Mouse (Mus musculus) erythroblast, adult 5-6 weeks (primary cell): ENCODE data around the gene Tnks2. TPM values are rescaled to one million over a fixed set of nuclear protein-coding genes. Genes with fewer than 3 reads are reported as not detected.
"Not testable (repeated sequence)": the region's sequence is repeated elsewhere in the genome, so short reads cannot be mapped to it uniquely, and the experiment has no call there.

ENCODE experiments used
- ATAC-seq: replicated peaks from 2 replicates; pipeline ENCODE4 v1.8.0; 2016; ENCODE audit warnings: moderate number of reproducible peaks, mild to moderate bottlenecking, moderate TSS enrichment, inconsistent platforms; ENCODE audit not compliant: poor library complexity, low FRiP score, severe bottlenecking
- total RNA-seq, 2 experiments: library from RNA; stranded (forward) in 1 of 2; stranded (reverse) in 1 of 2; fragments of 150-400 nt in 1 of 2; fragments of 200-764, 138-1000 nt in 1 of 2; gene quantifications; 2 replicates each; pipeline versions ENCODE4 v1.2.3 to v1.2.4; 2015 to 2017; ENCODE audit warnings: low replicate concordance in 2 of 2

Tnks2 gene
- total RNA-seq, 2 experiments from 2014 or later: 26.9 to 29.0 TPM

- not testable (repeated sequence) for ATAC-seq
These were observed 12.7 kb upstream of the Tnks2 start for GRCm38 (mm10) chr19:36821301-36821700.

GRCm38 (mm10) chr19:36822701-36823100 is 11.3 kb upstream of the Tnks2 start:
- ATAC-seq: no peak

GRCm38 (mm10) chr19:36827650-36828049 is 6.4 kb upstream of the Tnks2 start:
- no peak for ATAC-seq

GRCm38 (mm10) chr19:36828322-36828721 is 5.7 kb upstream of the Tnks2 start:
- ATAC-seq: 0 out of 2 replicates have a peak, but pooled peaks have one; percentile 43

- no peak for ATAC-seq
These were observed 863 bp upstream of the Tnks2 start for GRCm38 (mm10) chr19:36832951-36833787.

- ATAC-seq: peak; percentile 86
These were observed 750 bp downstream of the Tnks2 start for GRCm38 (mm10) chr19:36834532-36835431.

GRCm38 (mm10) chr19:36836035-36836434 is 2.0 kb downstream of the Tnks2 start:
- no peak for ATAC-seq

GRCm38 (mm10) chr19:36840301-36840700 is 6.3 kb downstream of the Tnks2 start:
- no peak for ATAC-seq

- no peak for ATAC-seq
These were observed 9.8 kb downstream of the Tnks2 start for GRCm38 (mm10) chr19:36843866-36844265.

- no peak for ATAC-seq
These were observed 11.9 kb downstream of the Tnks2 start for GRCm38 (mm10) chr19:36845924-36846323.

GRCm38 (mm10) chr19:36853831-36854230 is 19.8 kb downstream of the Tnks2 start:
- no peak for ATAC-seq

GRCm38 (mm10) chr19:36857851-36858250 is 23.8 kb downstream of the Tnks2 start:
- no peak for ATAC-seq

- ATAC-seq: no peak
These were observed 26.4 kb downstream of the Tnks2 start for GRCm38 (mm10) chr19:36860393-36860792.

GRCm38 (mm10) chr19:36865905-36866304 is 31.9 kb downstream of the Tnks2 start:
- no peak for ATAC-seq

GRCm38 (mm10) chr19:36867416-36867815 is 33.4 kb downstream of the Tnks2 start:
- ATAC-seq: no peak

- not testable (repeated sequence) for ATAC-seq
These were observed 34.6 kb downstream of the Tnks2 start for GRCm38 (mm10) chr19:36868675-36869074.

- no peak for ATAC-seq
These were observed 40.6 kb downstream of the Tnks2 start for GRCm38 (mm10) chr19:36874651-36875050.

GRCm38 (mm10) chr19:36877329-36877728 is 43.3 kb downstream of the Tnks2 start:
- ATAC-seq: no peak

- no peak for ATAC-seq
These were observed 44.9 kb downstream of the Tnks2 start for GRCm38 (mm10) chr19:36878743-36879495.

GRCm38 (mm10) chr19:36883119-36883518 is 49.1 kb downstream of the Tnks2 start:
- ATAC-seq: no peak
